Mouse (Mus musculus): ENCODE results near the gene BC025920.

Gene BC025920

GRCm38 (mm10) chr10:81605974-81606751 lies at the start of gene BC025920:
Gene BC025920 (plus strand): TSS chr10:81606270.
- DNase-seq (ENCODE audit: low spot score): peak; percentile 83

- DNase-seq (ENCODE audit: low spot score): no peak
Observed at GRCm38 (mm10) chr10:81556282-81556681, 49.8 kb upstream of the BC025920 start.

GRCm38 (mm10) chr10:81557491-81557890 lies 48.6 kb upstream of the BC025920 start:
- no peak for DNase-seq (ENCODE audit: low spot score)

GRCm38 (mm10) chr10:81559163-81559626 lies 46.9 kb upstream of the BC025920 start, which contains the start of gene Aes:
Gene Aes (plus strand): TSS chr10:81559488.
- no peak for DNase-seq (ENCODE audit: low spot score)

- no peak for DNase-seq (ENCODE audit: low spot score)
Observed at GRCm38 (mm10) chr10:81559627-81560539, 46.2 kb upstream of the BC025920 start.

GRCm38 (mm10) chr10:81560719-81561459 lies 45.2 kb upstream of the BC025920 start:
- no peak for DNase-seq (ENCODE audit: low spot score)

GRCm38 (mm10) chr10:81562411-81562810 lies 43.7 kb upstream of the BC025920 start:
- no peak for DNase-seq (ENCODE audit: low spot score)

- DNase-seq (ENCODE audit: low spot score): no peak
Observed at GRCm38 (mm10) chr10:81563481-81563880, 42.6 kb upstream of the BC025920 start.

GRCm38 (mm10) chr10:81564216-81564615 lies 41.9 kb upstream of the BC025920 start:
- DNase-seq (ENCODE audit: low spot score): no peak

- no peak for DNase-seq (ENCODE audit: low spot score)
Observed at GRCm38 (mm10) chr10:81564734-81565133, 41.3 kb upstream of the BC025920 start.

- DNase-seq (ENCODE audit: low spot score): no peak
Observed at GRCm38 (mm10) chr10:81565257-81566228, 40.5 kb upstream of the BC025920 start.

- no peak for DNase-seq (ENCODE audit: low spot score)
Observed at GRCm38 (mm10) chr10:81568381-81569191, 37.5 kb upstream of the BC025920 start.

- DNase-seq (ENCODE audit: low spot score): no peak
Observed at GRCm38 (mm10) chr10:81569507-81570237, 36.4 kb upstream of the BC025920 start.

- no peak for DNase-seq (ENCODE audit: low spot score)
Observed at GRCm38 (mm10) chr10:81570238-81570800, 35.8 kb upstream of the BC025920 start.

- DNase-seq (ENCODE audit: low spot score): peak; percentile 90
Observed at GRCm38 (mm10) chr10:81570831-81571500, 35.1 kb upstream of the BC025920 start.

- peak; percentile 99 for DNase-seq (ENCODE audit: low spot score)
Observed at GRCm38 (mm10) chr10:81571501-81571876, 34.6 kb upstream of the BC025920 start.

GRCm38 (mm10) chr10:81572133-81572671 lies 33.9 kb upstream of the BC025920 start:
- no peak for DNase-seq (ENCODE audit: low spot score)

GRCm38 (mm10) chr10:81572975-81573374 lies 33.1 kb upstream of the BC025920 start:
- no peak for DNase-seq (ENCODE audit: low spot score)

Measured in ovary, postnatal 14 days (tissue).